Mouse (Mus musculus): ENCODE results near the gene Olfr315.

- TF ChIP-seq CTCF (IDR thresholded peaks at IDR 0.05; ENCODE audit: low read depth) (no peak), EP300 (IDR thresholded peaks at IDR 0.05; ENCODE audit: low read depth) (no peak)
Observed at GRCm38 (mm10) chr11:58790053-58790452, 17.1 kb downstream of the Olfr315 start.

All from heart, postnatal 0 days (tissue).